Mouse (Mus musculus) forebrain, embryonic 11.5 days (tissue): ENCODE results near the gene Mras. TPM values are rescaled to one million over a fixed set of nuclear protein-coding genes. Genes with fewer than 3 reads are reported as not detected.
A peak's percentile ranks its signal among the peaks of the same experiment; 100 is the strongest.

Experiments used
- ATAC-seq: fragments of 200-750 bp; cut with Nextera tagmentation; replicated peaks from 2 replicates; pipeline ENCODE4 v1.8.0; 2017; ENCODE audit warnings: moderate TSS enrichment; ENCODE audit not compliant: low FRiP score
- DNase-seq: peaks from one replicate; pipeline ENCODE4 v3.0.0-alpha.2; 2017; ENCODE audit warnings: low spot score
- H3K27ac ChIP-seq: fragments of 300-500 bp; sonication (generic); 2 replicates; pipeline ENCODE4 v1.5.1; 2014; ENCODE audit warnings: low read depth, low read length
- H3K27me3 ChIP-seq: fragments of 300-500 bp; sonication (generic); 2 replicates; pipeline ENCODE4 v1.6.1; 2014; ENCODE audit warnings: mild to moderate bottlenecking, low read length, mixed read lengths; ENCODE audit not compliant: control insufficient read depth, insufficient read depth
- H3K36me3 ChIP-seq: fragments of 300-500 bp; sonication (generic); 2 replicates; pipeline ENCODE4 v1.6.1; 2014; ENCODE audit warnings: mild to moderate bottlenecking, low read length, moderate library complexity, mixed read lengths; ENCODE audit not compliant: control insufficient read depth, insufficient read depth
- H3K4me1 ChIP-seq: fragments of 300-500 bp; sonication (generic); replicated peaks from 2 replicates; pipeline ENCODE4 v1.6.1; 2014; ENCODE audit warnings: low read length, mixed read lengths; ENCODE audit not compliant: control insufficient read depth, insufficient read depth
- H3K4me2 ChIP-seq: fragments of 300-500 bp; sonication (generic); 2 replicates; pipeline ENCODE4 v1.6.1; 2014; ENCODE audit warnings: low read depth, mild to moderate bottlenecking, low read length, moderate library complexity, mixed read lengths; ENCODE audit not compliant: severe bottlenecking
- H3K4me3 ChIP-seq: fragments of 300-500 bp; sonication (generic); 2 replicates; pipeline ENCODE4 v1.5.1; 2014; ENCODE audit warnings: low read depth, low read length
- H3K9ac ChIP-seq: fragments of 300-500 bp; sonication (generic); 2 replicates; pipeline ENCODE4 v1.6.1; 2014; ENCODE audit warnings: low read length
- H3K9me3 ChIP-seq: fragments of 300-500 bp; sonication (generic); 2 replicates; pipeline ENCODE4 v1.6.1; 2016; ENCODE audit warnings: low read length, mixed read lengths; ENCODE audit not compliant: control insufficient read depth
- WGBS: fragments of 180-500 bp; shearing (Covaris S2); extraction: QIAGEN DNeasy Blood & Tissue Kit; methylation state at CpG from one replicate; pipeline ENCODE4 v1.1.7; 2014; 5-methylcytosine and 5-hydroxymethylcytosine counted together
- polyA plus RNA-seq: library from polyadenylated mRNA; unstranded; fragments of >200 nt; fragmentation: Nextera tagmentation; extraction: Ambion mirVana; gene quantifications from 2 replicates; pipeline ENCODE4 v1.2.1, GENCODE M21; 2014

The Mras gene
- polyA plus RNA-seq, 1 experiment from 2014 or later, result 16.8 TPM

DNA sequence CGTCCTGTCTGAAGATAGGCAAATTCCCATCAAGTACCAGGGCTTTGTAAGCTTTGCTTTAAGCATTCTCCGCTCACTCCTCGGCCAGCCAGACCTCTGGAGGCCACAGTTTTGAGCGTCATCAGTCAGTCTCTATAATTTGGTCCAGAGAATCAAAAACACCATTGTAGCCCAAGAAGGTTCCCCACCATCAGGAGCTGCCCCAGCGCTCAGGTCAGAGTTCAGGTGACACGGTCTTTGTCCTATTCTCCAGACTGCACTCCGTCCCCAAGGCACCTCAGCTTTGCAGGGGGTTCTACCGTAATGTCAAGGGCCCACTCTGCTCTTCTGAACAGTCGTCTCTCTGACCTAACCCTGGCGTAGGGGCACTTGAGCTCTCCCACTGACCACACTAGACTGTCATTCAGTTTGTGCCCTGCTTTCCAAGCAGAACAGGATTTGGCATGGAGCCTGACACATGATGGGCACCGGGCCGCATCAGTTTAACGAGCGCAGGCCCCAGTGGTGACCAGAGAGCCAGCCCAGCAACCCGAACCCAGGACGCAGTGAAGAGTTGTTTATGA lies 1.5 kb downstream of the Mras start:
- H3K9ac ChIP-seq, result peak overlapping the region; percentile 88
- H3K36me3 ChIP-seq, result no peaks in the 10 kb centered on the region
- peaks cover 9% of the 10 kb centered on the region; the same call in 1 of the 2 replicates for H3K4me1 ChIP-seq
- peak overlapping the region; percentile 74 for H3K4me2 ChIP-seq
- WGBS, result 14% methylated on average over 16 of the region's 16 CpGs
- ATAC-seq (peak; percentile 31), DNase-seq (peak; percentile 70)
- peaks cover 8% of the 10 kb centered on the region for H3K27me3 ChIP-seq
- no peak overlapping the region for H3K27ac ChIP-seq
- H3K4me3 ChIP-seq, result peak overlapping the region; percentile 72
- H3K9me3 ChIP-seq, result no peaks in the 10 kb centered on the region

- H3K27ac ChIP-seq, result no peak overlapping the region
- peaks cover 8% of the 10 kb centered on the region for H3K27me3 ChIP-seq
- H3K36me3 ChIP-seq, result no peaks in the 10 kb centered on the region
- peak overlapping the region; percentile 72; the same call in 1 of the 2 replicates for H3K4me3 ChIP-seq
- peaks cover 9% of the 10 kb centered on the region; the same call in 1 of the 2 replicates for H3K4me1 ChIP-seq
- ATAC-seq (no peak), DNase-seq (peak; percentile 57)
- H3K9me3 ChIP-seq, result no peaks in the 10 kb centered on the region
- peak overlapping the region; percentile 74 for H3K4me2 ChIP-seq
- 51% methylated on average over 14 of the region's 14 CpGs for WGBS
- peak overlapping the region; percentile 88 for H3K9ac ChIP-seq
These were observed 2.1 kb downstream of the Mras start for GRCm38 (mm10) chr9:99434892-99435618.

- WGBS, result 85% methylated on average over 4 of the region's 4 CpGs
These were observed 4.7 kb downstream of the Mras start for GRCm38 (mm10) chr9:99432478-99432877.

GRCm38 (mm10) chr9:99431963-99432362 lies 5.2 kb downstream of the Mras start:
- H3K4me2 ChIP-seq, result no peak overlapping the region
- H3K9ac ChIP-seq, result no peak overlapping the region
- 92% methylated on average over 6 of the region's 6 CpGs for WGBS
- H3K27ac ChIP-seq, result no peak overlapping the region
- no peak overlapping the region for H3K4me3 ChIP-seq
- DNase-seq (no peak), ATAC-seq (no peak)
- H3K36me3 ChIP-seq, result no peaks in the 10 kb centered on the region
- no peaks in the 10 kb centered on the region for H3K27me3 ChIP-seq
- no peaks in the 10 kb centered on the region for H3K9me3 ChIP-seq
- H3K4me1 ChIP-seq, result 0 out of 2 replicates have a peak, but pooled peaks cover 9% of the 10 kb centered on the region

More at GRCm38 (mm10) chr9:99432478-99432877, 4.7 kb downstream of the Mras start:
- Histone ChIP-seq H3K36me3 (no peaks in the 10 kb centered on the region), H3K4me3 (no peak overlapping the region), H3K9me3 (no peaks in the 10 kb centered on the region), H3K4me2 (no peak overlapping the region), H3K27me3 (peaks cover 4% of the 10 kb centered on the region), H3K9ac (no peak overlapping the region), H3K4me1 (peaks cover 9% of the 10 kb centered on the region; the same call in 1 of the 2 replicates), H3K27ac (no peak overlapping the region)
- DNase-seq (no peak), ATAC-seq (no peak)

GRCm38 (mm10) chr9:99431346-99431745 lies 5.8 kb downstream of the Mras start:
- 91% methylated on average over 8 of the region's 8 CpGs for WGBS
- H3K9me3 ChIP-seq, result no peaks in the 10 kb centered on the region
- H3K36me3 ChIP-seq, result no peaks in the 10 kb centered on the region
- 0 out of 2 replicates have a peak, but pooled peaks cover 9% of the 10 kb centered on the region for H3K4me1 ChIP-seq
- H3K4me3 ChIP-seq, result no peak overlapping the region
- H3K4me2 ChIP-seq, result no peak overlapping the region
- no peak for ATAC-seq
- H3K9ac ChIP-seq, result no peak overlapping the region
- no peaks in the 10 kb centered on the region for H3K27me3 ChIP-seq
- no peak overlapping the region for H3K27ac ChIP-seq
- no peak for DNase-seq

GRCm38 (mm10) chr9:99430806-99431205 lies 6.4 kb downstream of the Mras start:
- ATAC-seq (no peak), DNase-seq (no peak)
- WGBS, result 86% methylated on average over 6 of the region's 6 CpGs
- no peak overlapping the region for H3K27ac ChIP-seq
- no peaks in the 10 kb centered on the region for H3K27me3 ChIP-seq
- H3K9ac ChIP-seq, result no peak overlapping the region
- no peaks in the 10 kb centered on the region for H3K9me3 ChIP-seq
- no peak overlapping the region for H3K4me2 ChIP-seq
- no peak overlapping the region for H3K4me3 ChIP-seq
- H3K36me3 ChIP-seq, result no peaks in the 10 kb centered on the region
- 0 out of 2 replicates have a peak, but pooled peaks cover 8% of the 10 kb centered on the region for H3K4me1 ChIP-seq

- no peaks in the 10 kb centered on the region for H3K27me3 ChIP-seq
- H3K27ac ChIP-seq, result no peak overlapping the region
- no peaks in the 10 kb centered on the region for H3K36me3 ChIP-seq
- ATAC-seq, result no peak
- DNase-seq, result no peak
- no peak overlapping the region for H3K4me3 ChIP-seq
- H3K9ac ChIP-seq, result no peak overlapping the region
- H3K9me3 ChIP-seq, result no peaks in the 10 kb centered on the region
- no peak overlapping the region for H3K4me2 ChIP-seq
- 89% methylated on average over 3 of the region's 3 CpGs for WGBS
- 0 out of 2 replicates have a peak, but pooled peaks cover under 1% of the 10 kb centered on the region for H3K4me1 ChIP-seq
These were observed 7.3 kb downstream of the Mras start for GRCm38 (mm10) chr9:99429845-99430244.

DNA sequence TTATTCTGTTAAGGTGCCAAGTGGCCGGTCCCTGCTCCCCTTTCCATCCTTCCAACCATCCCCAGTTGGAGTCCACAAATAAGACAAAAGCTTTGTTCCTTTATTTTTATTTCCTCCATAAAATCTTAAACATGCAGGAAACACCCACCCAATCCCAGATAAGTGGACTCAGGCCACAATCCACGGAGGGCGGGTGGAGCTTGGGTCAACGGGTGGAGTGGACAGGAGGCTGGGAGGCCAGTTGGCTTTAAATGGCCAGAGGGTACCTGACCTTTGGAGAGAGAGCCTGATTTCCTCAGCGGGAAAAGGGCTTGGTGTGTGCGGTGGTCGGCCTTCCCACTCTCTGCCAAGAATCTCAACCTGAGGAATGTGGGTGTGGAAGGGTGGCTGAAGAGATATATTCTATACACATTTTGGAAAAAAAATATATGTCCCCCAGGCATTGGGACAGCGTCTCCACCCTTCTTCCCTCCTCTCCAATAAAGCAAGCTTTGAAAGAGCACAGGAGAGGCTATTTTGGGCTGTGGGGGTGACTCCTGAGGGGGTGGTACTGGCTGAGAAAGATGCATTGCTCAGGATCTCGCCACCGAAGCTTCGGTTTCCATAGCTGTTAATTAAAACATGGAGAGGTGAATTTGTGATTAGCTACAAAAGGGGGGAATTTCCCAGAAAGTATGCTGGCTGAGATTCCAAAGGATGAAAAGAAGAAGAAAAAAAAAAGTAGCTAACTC lies 8.4 kb downstream of the Mras start:
- Histone ChIP-seq H3K4me1 (0 out of 2 replicates have a peak, but pooled peaks cover 2% of the 10 kb centered on the region), H3K27ac (no peak overlapping the region), H3K36me3 (no peaks in the 10 kb centered on the region), H3K27me3 (no peaks in the 10 kb centered on the region), H3K4me3 (no peak overlapping the region), H3K4me2 (no peak overlapping the region), H3K9me3 (no peaks in the 10 kb centered on the region), H3K9ac (no peak overlapping the region)
- ATAC-seq, result no peak
- DNase-seq, result no peak
- WGBS, result 79% methylated on average over 11 of the region's 11 CpGs
